Mouse (Mus musculus) stomach, embryonic 16.5 days (tissue): ENCODE data around the gene Rabac1. TPM values are rescaled to one million over a fixed set of nuclear protein-coding genes. Genes with fewer than 3 reads are reported as not detected.

ENCODE experiments used
- ATAC-seq: fragments of 200-750 bp; cut with Nextera tagmentation; 2 replicates; pipeline ENCODE4 v1.8.0; 2017; ENCODE audit warnings: moderate number of reproducible peaks, moderate TSS enrichment; ENCODE audit not compliant: insufficient read depth, low FRiP score
- H3K27ac ChIP-seq: fragments of 300-500 bp; sonication (generic); 2 replicates; pipeline ENCODE4 v1.5.1; 2014; ENCODE audit warnings: low read length
- H3K27me3 ChIP-seq: fragments of 300-500 bp; sonication (generic); 2 replicates; pipeline ENCODE4 v1.6.1; 2014; ENCODE audit warnings: low read length, control low read depth, mixed read lengths; ENCODE audit not compliant: control insufficient read depth, insufficient read depth
- H3K36me3 ChIP-seq: fragments of 300-500 bp; sonication (generic); 2 replicates; pipeline ENCODE4 v1.6.1; 2014; ENCODE audit warnings: low read length; ENCODE audit not compliant: control insufficient read depth, insufficient read depth
- H3K4me1 ChIP-seq: fragments of 300-500 bp; sonication (generic); 2 replicates; pipeline ENCODE4 v1.6.1; 2014; ENCODE audit warnings: low read length, control low read depth, mixed read lengths; ENCODE audit not compliant: control insufficient read depth, insufficient read depth
- H3K4me2 ChIP-seq: fragments of 300-500 bp; sonication (generic); 2 replicates; pipeline ENCODE4 v1.6.1; 2014; ENCODE audit warnings: low read depth, low read length, mixed read lengths
- H3K4me3 ChIP-seq: fragments of 300-500 bp; sonication (generic); replicated peaks from 2 replicates; pipeline ENCODE4 v1.5.1; 2014; ENCODE audit warnings: mild to moderate bottlenecking, low read length
- H3K9ac ChIP-seq: fragments of 300-500 bp; sonication (generic); 2 replicates; pipeline ENCODE4 v1.6.1; 2014; ENCODE audit warnings: low read length
- H3K9me3 ChIP-seq: fragments of 300-500 bp; sonication (generic); replicated peaks from 2 replicates; pipeline ENCODE4 v1.6.1; 2016; ENCODE audit warnings: low read length, control low read depth; ENCODE audit not compliant: control insufficient read depth
- WGBS: fragments of 180-500 bp; shearing (Covaris S2); extraction: QIAGEN DNeasy Blood & Tissue Kit; methylation state at CpG from one replicate; pipeline ENCODE4 v1.1.7; 2014; 5-methylcytosine and 5-hydroxymethylcytosine counted together
- polyA plus RNA-seq: library from polyadenylated mRNA; unstranded; fragments of >200 nt; fragmentation: Nextera tagmentation; extraction: Ambion mirVana; gene quantifications from 2 replicates; pipeline ENCODE4 v1.2.1, GENCODE M21; 2015

The Rabac1 gene
- polyA plus RNA-seq, 1 experiment from 2014 or later, result 186 TPM

DNA sequence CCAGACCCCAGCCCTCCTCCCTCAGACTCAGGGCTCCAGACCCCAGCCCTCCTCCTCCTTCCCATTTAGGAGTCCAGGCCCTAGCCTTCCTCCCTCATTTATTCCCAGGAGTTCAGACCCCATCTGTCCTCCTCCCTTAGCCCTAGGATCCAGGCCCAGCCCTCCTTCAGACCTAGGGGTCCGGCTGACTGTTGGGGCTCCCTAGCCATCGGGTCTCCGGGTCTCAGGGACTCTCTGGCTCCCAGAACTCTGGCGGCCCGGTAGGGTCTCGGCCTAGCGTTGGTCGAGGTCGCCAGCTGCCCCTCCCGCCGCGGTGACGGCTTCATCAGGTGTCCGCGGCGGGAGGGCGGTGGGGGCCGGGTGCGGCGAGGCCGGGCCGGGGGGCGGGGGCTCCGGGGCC is 18.6 kb downstream of the Rabac1 start:
- Histone ChIP-seq H3K36me3 (no peaks in the 10 kb centered on the region), H3K9ac (peak overlapping the region; percentile 63), H3K27me3 (peaks cover 76% of the 10 kb centered on the region), H3K9me3 (no peaks in the 10 kb centered on the region), H3K4me1 (peaks cover 4% of the 10 kb centered on the region; the same call in 1 of the 2 replicates), H3K4me2 (peak overlapping the region; percentile 75), H3K4me3 (peak overlapping the region; percentile 49), H3K27ac (no peak overlapping the region)
- no peak for ATAC-seq
- WGBS, result under 1% methylated on average over 16 of the region's 24 CpGs

DNA sequence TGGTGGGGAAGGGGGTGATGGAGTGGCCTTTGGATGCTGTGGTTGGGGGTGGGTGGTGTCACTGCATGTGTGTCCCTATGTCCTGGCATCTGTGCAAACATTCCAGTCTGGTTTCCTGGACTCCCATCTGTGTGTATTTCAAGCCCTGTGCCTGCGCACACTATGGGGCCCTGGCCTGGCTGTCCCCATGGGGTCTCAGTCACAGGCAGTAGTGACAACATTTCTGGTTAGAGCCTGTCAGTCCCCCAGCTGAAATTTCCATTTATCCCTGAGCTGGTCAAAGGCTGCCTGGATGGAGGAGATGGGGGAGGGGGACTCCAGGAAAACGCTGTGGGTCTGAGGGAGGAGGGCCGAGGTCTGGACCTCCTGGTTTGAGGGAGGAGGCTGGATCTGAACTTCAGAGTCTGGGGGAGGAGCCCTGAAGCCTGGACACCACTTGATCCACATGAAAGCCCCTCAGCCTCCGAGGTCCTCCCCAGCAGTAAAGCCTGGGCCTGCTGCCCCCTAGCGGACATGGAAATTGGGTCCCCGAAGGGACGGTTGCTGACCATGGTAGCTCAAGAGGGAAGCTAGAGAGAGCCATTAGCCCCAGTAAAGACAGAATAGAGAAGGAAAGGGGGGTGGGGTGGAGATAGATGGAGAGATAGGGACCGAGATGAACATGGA is 22.5 kb downstream of the Rabac1 start:
- Histone ChIP-seq H3K27ac (no peak overlapping the region), H3K4me2 (no peak overlapping the region), H3K27me3 (peaks cover 92% of the 10 kb centered on the region), H3K9ac (no peak overlapping the region), H3K4me3 (no peak overlapping the region), H3K4me1 (peaks cover 4% of the 10 kb centered on the region; the same call in 1 of the 2 replicates), H3K36me3 (no peaks in the 10 kb centered on the region), H3K9me3 (no peaks in the 10 kb centered on the region)
- under 1% methylated on average over 8 of the region's 8 CpGs for WGBS
- ATAC-seq, result peak; percentile 18; the same call in 1 of the 2 replicates

DNA sequence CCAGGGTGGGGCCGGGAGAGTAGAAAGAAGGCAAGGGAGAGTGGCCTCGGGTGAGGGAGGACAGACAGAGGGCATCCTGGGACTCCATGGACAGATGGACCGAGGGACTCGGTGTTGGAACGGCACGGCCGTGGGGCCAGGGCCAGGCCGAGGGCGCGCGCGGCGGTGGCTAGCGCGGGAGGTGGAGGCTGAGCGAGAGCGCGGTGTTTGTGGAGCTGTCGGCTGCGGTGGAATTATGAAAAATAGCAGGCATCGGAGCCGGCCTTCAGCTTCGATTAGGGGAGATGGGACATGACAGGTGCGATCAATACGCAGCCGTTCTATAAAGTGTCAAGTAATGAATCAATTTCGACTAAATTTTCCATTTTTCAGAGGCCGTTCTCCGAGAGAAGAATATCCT is 23.8 kb downstream of the Rabac1 start:
- no peaks in the 10 kb centered on the region for H3K9me3 ChIP-seq
- H3K9ac ChIP-seq, result no peak overlapping the region
- no peak overlapping the region for H3K4me3 ChIP-seq
- ATAC-seq, result no peak
- H3K27me3 ChIP-seq, result peaks cover 97% of the 10 kb centered on the region
- no peak overlapping the region for H3K4me2 ChIP-seq
- H3K4me1 ChIP-seq, result peaks cover 7% of the 10 kb centered on the region
- 2% methylated on average over 29 of the region's 29 CpGs for WGBS
- H3K27ac ChIP-seq, result no peak overlapping the region
- no peaks in the 10 kb centered on the region for H3K36me3 ChIP-seq

DNA sequence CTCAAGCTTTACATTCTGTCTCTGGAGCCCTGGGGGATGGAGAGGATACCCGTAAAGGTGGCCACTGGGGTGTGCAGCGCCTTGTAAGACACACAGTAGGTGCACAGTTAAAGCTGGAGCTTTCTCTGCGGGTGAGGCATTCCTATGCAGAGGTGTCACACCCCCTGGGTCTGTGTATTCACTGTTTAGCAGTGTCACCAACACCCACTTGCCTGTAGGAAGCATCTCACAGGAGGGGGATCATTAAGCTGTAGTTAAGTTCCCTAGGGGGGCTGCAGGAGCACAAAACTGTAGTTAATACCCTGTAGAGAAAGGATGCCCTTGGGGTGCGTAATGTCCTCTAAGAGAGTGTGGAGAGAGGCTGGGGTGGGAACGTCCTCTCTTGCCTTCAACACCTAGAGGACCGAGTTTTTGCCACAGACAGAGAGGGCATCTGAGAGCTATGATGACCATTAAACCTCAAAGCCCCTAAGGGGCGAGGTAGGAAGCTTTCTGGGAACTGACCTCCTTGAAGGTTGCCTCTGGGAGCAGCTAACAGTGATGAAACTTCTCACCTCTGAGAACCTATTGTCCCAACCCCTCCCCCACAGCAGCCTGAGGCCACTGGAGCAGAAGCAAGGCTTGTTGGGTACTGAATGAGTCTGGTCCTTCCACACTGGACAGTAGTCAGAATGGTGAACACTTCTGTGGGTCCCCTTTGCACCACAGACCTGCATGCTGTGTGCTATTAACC is 25.1 kb downstream of the Rabac1 start:
- Histone ChIP-seq H3K36me3 (no peaks in the 10 kb centered on the region), H3K9ac (no peak overlapping the region), H3K4me1 (peaks cover 7% of the 10 kb centered on the region), H3K4me3 (no peak overlapping the region), H3K27ac (no peak overlapping the region), H3K9me3 (no peaks in the 10 kb centered on the region), H3K4me2 (no peak overlapping the region), H3K27me3 (peaks cover 97% of the 10 kb centered on the region)
- ATAC-seq, result no peak
- 3% methylated on average over 7 of the region's 7 CpGs for WGBS

DNA sequence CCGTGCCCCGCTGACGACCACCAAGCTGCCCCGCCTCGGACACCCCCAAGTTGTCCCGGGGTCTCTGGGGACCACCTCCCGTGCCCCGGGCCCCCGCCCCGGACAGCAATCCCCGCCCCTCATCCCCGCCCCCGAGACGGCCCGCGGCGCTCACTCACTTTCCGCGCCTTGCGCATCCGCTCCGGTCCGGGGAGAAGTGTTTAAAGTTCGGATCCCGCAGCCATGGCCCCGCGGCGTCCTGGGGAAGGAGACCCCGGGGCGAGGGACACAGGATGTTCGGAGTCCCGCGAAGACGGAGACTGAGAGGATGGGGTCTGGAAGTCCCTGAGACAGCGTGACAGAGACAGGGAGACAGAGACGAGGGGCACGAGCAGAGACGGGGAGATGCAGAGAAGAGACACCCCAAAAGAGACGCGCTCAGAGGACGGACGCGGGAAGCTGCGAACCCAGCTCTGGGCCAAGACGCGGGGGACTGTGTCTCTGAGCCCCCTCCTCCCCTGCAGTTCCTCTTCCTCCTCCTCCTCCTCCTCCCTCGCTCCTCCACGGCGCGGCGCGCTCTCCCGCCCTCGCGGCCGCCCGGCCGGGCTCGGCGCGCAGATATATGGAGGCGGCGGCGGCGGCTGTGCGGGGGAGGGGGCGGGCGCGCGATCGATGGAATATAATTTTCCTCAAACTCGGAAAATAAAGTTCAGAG is 28.1 kb downstream of the Rabac1 start, which contains the start of gene Gm4881:
Gene Gm4881 (minus strand): TSS at position 238 of the 694 bp plus-strand sequence.
- H3K9me3 ChIP-seq, result no peaks in the 10 kb centered on the region
- H3K27me3 ChIP-seq, result peaks cover 91% of the 10 kb centered on the region
- 1% methylated on average over 72 of the region's 72 CpGs for WGBS
- peak within 1 kb of the TSS; percentile 58; the same call in 1 of the 2 replicates for H3K9ac ChIP-seq
- no peaks in the 10 kb centered on the region for H3K36me3 ChIP-seq
- peak within 1 kb of the TSS; percentile 41 for H3K4me3 ChIP-seq
- H3K4me2 ChIP-seq, result peak within 1 kb of the TSS; percentile 59
- ATAC-seq, result no peak
- peaks cover 7% of the 10 kb centered on the region for H3K4me1 ChIP-seq
- H3K27ac ChIP-seq, result no peak within 1 kb of the TSS

DNA sequence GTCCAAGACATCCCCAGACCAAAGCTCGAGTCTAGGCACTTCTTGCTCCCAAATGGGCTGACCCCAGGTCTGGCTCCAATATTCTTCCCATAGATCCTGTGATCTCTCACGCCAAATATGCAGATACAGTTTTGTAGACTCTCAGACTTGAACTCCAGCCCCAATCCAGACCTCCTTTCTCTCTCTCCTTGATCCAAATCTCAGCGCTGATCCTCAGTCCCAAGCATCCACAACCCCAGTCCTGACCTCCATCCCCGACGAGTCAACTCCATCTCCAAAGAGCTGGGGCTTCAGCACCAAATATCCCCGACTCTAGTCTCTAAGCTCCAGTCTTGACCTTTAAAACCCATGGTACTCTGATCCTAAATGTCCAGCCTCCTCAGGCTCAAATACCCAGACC is 28.9 kb downstream of the Rabac1 start:
- H3K9me3 ChIP-seq, result no peaks in the 10 kb centered on the region
- H3K4me2 ChIP-seq, result no peak overlapping the region
- H3K9ac ChIP-seq, result no peak overlapping the region
- WGBS, result 6% methylated on average over 6 of the region's 6 CpGs
- ATAC-seq, result no peak
- no peak overlapping the region for H3K4me3 ChIP-seq
- H3K36me3 ChIP-seq, result no peaks in the 10 kb centered on the region
- peaks cover 7% of the 10 kb centered on the region for H3K4me1 ChIP-seq
- peaks cover 83% of the 10 kb centered on the region for H3K27me3 ChIP-seq
- no peak overlapping the region for H3K27ac ChIP-seq

DNA sequence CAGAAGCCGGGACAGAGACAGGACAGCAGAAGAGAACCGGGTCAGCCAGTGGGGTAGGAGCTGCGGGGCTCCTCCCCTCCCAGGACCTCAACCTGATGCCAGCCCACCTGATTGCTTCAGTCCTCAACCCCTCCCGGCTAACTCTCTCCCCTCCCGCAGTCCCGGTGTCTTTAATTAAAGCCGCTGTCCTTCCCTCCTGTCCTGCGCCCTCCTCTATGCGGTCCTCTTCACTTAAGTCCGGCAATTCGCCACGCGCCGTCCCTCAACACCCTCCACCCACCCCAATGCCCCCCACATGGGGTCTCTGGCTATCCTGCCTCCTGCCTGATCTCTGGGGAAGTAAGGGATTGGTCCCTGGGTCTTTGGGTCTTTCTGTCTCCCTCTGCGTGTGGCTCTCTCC is 40.9 kb downstream of the Rabac1 start:
- 3% methylated on average over 15 of the region's 15 CpGs for WGBS
- H3K27me3 ChIP-seq, result peaks cover 75% of the 10 kb centered on the region
- H3K36me3 ChIP-seq, result no peaks in the 10 kb centered on the region
- H3K9ac ChIP-seq, result no peak overlapping the region
- H3K4me1 ChIP-seq, result no peaks in the 10 kb centered on the region
- no peak overlapping the region for H3K27ac ChIP-seq
- no peak for ATAC-seq
- H3K9me3 ChIP-seq, result no peaks in the 10 kb centered on the region
- no peak overlapping the region for H3K4me3 ChIP-seq
- H3K4me2 ChIP-seq, result no peak overlapping the region

DNA sequence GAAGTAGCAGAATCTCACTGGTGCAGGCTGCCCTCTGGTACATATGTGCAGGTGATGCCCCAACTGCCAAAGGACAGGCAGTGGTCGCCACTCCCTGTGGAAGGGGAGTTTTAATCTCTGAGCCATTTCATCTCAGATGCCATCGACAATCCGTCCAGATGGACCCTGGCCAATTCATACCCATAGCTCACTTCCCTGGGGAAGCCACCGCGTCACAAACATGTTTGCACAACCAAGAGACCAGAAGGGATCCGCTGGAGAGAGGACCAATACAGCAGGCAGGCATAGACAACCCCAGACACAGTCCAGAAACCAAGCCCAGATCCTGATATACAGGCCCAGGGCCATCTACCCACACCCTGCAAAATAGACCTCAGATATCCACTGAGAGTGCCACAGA is 42.1 kb downstream of the Rabac1 start:
- Histone ChIP-seq H3K9ac (no peak overlapping the region), H3K4me1 (no peaks in the 10 kb centered on the region), H3K9me3 (no peaks in the 10 kb centered on the region), H3K27me3 (peaks cover 65% of the 10 kb centered on the region), H3K27ac (no peak overlapping the region), H3K4me3 (no peak overlapping the region), H3K36me3 (peaks cover 3% of the 10 kb centered on the region; the same call in 1 of the 2 replicates), H3K4me2 (no peak overlapping the region)
- ATAC-seq, result no peak
- 44% methylated on average over 6 of the region's 6 CpGs for WGBS
